In genomic region chr7:136060339-136061073, GRCm38 (mm10) we compare ENCODE assay signal across 8 mouse cellular contexts.
A peak's percentile ranks its signal among the peaks of the same experiment; 100 is the strongest.
DNase-seq lines count a peak whose midpoint lies in the region; ATAC-seq and TF ChIP-seq lines count a peak whose summit lies in the region.

No protein-coding gene starts in this region.

- 0 out of 2 replicates have a peak, but pooled peaks cover 2% of the 10 kb centered on the region for H3K27me3 ChIP-seq in forebrain, embryonic 14.5 days (replicated peaks; ENCODE audit: control insufficient read depth, insufficient read depth, low read length)
- H3K27me3 ChIP-seq in heart, postnatal 0 days (ENCODE audit: control insufficient read depth, insufficient read depth, low read length): no peaks in the 10 kb centered on the region
- H3K27me3 ChIP-seq in liver, adult 2 months (ENCODE audit: control insufficient read depth, insufficient read depth, low read length): 0 out of 2 replicates have a peak, but pooled peaks cover 2% of the 10 kb centered on the region

- ATAC-seq in forebrain, embryonic 14.5 days: peak; percentile 68; the same call in 1 of the 2 replicates
- peak; percentile 71 for ATAC-seq in heart, postnatal 0 days (ENCODE audit: insufficient read depth, low read depth)

- H3K27ac ChIP-seq in forebrain, embryonic 14.5 days (ENCODE audit: low read depth, low read length): no peak overlapping the region
- peak overlapping the region; percentile 65 for H3K27ac ChIP-seq in heart, postnatal 0 days (ENCODE audit: low read depth)
- no peak overlapping the region for H3K27ac ChIP-seq in liver, adult 2 months (replicated peaks; ENCODE audit: insufficient read depth, low read depth, low read length)

- H3K36me3 ChIP-seq in forebrain, embryonic 14.5 days (ENCODE audit: control insufficient read depth, insufficient read depth, low read length): no peaks in the 10 kb centered on the region
- H3K36me3 ChIP-seq in heart, postnatal 0 days (replicated peaks; ENCODE audit: control insufficient read depth, insufficient read depth, low read length): no peaks in the 10 kb centered on the region
- H3K36me3 ChIP-seq in liver, adult 2 months (ENCODE audit: control insufficient read depth, insufficient read depth, low read length): no peaks in the 10 kb centered on the region

- peak; percentile 58 for TF ChIP-seq CTCF in heart, postnatal 0 days (IDR thresholded peaks at IDR 0.05; ENCODE audit: low read depth)
- 0 out of 2 replicates have a peak, but pooled peaks have one; percentile 19 for TF ChIP-seq CTCF in liver, adult 2 months (IDR thresholded peaks at IDR 0.05; ENCODE audit: low read depth, low read length)

- H3K4me3 ChIP-seq in forebrain, embryonic 14.5 days (ENCODE audit: low read depth, low read length): peak overlapping the region; percentile 21
- peak overlapping the region; percentile 42 for H3K4me3 ChIP-seq in heart, postnatal 0 days (ENCODE audit: low read depth, low read length)
- no peak overlapping the region for H3K4me3 ChIP-seq in liver, adult 2 months (ENCODE audit: insufficient read depth, low read depth, low read length)

- no peak for TF ChIP-seq POLR2A in liver, adult 2 months (IDR thresholded peaks at IDR 0.05; ENCODE audit: extremely low read depth, insufficient read depth, low read length)

- 10% methylated on average over 29 of the region's 29 CpGs for WGBS in forebrain, embryonic 14.5 days
- 7% methylated on average over 29 of the region's 29 CpGs for WGBS in heart, postnatal 0 days
- 9% methylated on average over 29 of the region's 29 CpGs for WGBS in liver, adult 2 months

- 0 out of 2 replicates have a peak, but pooled peaks cover 6% of the 10 kb centered on the region for H3K4me1 ChIP-seq in forebrain, embryonic 14.5 days (ENCODE audit: control insufficient read depth, insufficient read depth, low read length)
- H3K4me1 ChIP-seq in heart, postnatal 0 days (ENCODE audit: control insufficient read depth, insufficient read depth): peaks cover 10% of the 10 kb centered on the region
- H3K4me1 ChIP-seq in liver, adult 2 months (ENCODE audit: control insufficient read depth, insufficient read depth, low read length): no peaks in the 10 kb centered on the region

- no peak for TF ChIP-seq EP300 in heart, postnatal 0 days (IDR thresholded peaks at IDR 0.05; ENCODE audit: low read depth)

- H3K4me2 ChIP-seq in forebrain, embryonic 14.5 days (ENCODE audit: low read length): peak overlapping the region; percentile 60
- H3K4me2 ChIP-seq in heart, postnatal 0 days (ENCODE audit: low read depth, low read length): peak overlapping the region; percentile 73

- no peaks in the 10 kb centered on the region for H3K9me3 ChIP-seq in forebrain, embryonic 14.5 days (replicated peaks; ENCODE audit: control insufficient read depth, low read length)
- no peaks in the 10 kb centered on the region for H3K9me3 ChIP-seq in heart, postnatal 0 days (replicated peaks; ENCODE audit: control insufficient read depth, low read length)

- no peaks in the 10 kb centered on the region for H3K79me2 ChIP-seq in liver, adult 2 months (ENCODE audit: control insufficient read depth, insufficient read depth, low read length)

- DNase-seq in cerebellum, adult 9-11 months: peak; percentile 17
- peak; percentile 76 for DNase-seq in forebrain, embryonic 14.5 days (ENCODE audit: low spot score)
- DNase-seq in heart, postnatal 0 days (ENCODE audit: low spot score): peak; percentile 58
- DNase-seq in kidney, postnatal 14 days: peak; percentile 78
- DNase-seq in liver, adult 2 months (ENCODE audit: extremely low read depth, low read depth, low spot score): peak; percentile 36
- DNase-seq in neural tube, embryonic 10.5 days (ENCODE audit: extremely low spot score, low spot score): peak; percentile 73
- peak; percentile 2 to 52 for DNase-seq in urinary bladder, postnatal 36 days (ENCODE audit: low spot score in 2 of 2)
- DNase-seq in thymus, postnatal 25 days: no peak

- H3K9ac ChIP-seq in forebrain, embryonic 14.5 days (ENCODE audit: low read length): peak overlapping the region; percentile 56
- H3K9ac ChIP-seq in heart, postnatal 0 days (replicated peaks; ENCODE audit: low read depth, low read length): peak overlapping the region; percentile 53
- H3K9ac ChIP-seq in liver, adult 2 months (ENCODE audit: low read depth, low read length): no peak overlapping the region
